Mouse (Mus musculus): Measurements from ENCODE around the gene Elp4. TPM values are rescaled to one million over a fixed set of nuclear protein-coding genes. Genes with fewer than 3 reads are reported as not detected.

Gene Elp4
- total RNA-seq, 2 experiments from 2014 or later = 13.3 to 18.8 TPM

Other genes starting within 250 kb of the Elp4 start
- not detected for gene Pax6, start 235.7 kb downstream of the Elp4 start, total RNA-seq (2021)
- gene Immp1l, start 74 bp upstream of the Elp4 start, total RNA-seq (2021) = 10 to 100 TPM; 43.7 to 52.8 TPM
- 10 to 100 TPM; 19.9 to 35.3 TPM for gene Dnajc24, start 99.0 kb upstream of the Elp4 start, total RNA-seq (2021)

Data from adrenal gland, postnatal 36 days (tissue).